ENCODE assay signal across 15 mouse cellular contexts in the genomic region with DNA sequence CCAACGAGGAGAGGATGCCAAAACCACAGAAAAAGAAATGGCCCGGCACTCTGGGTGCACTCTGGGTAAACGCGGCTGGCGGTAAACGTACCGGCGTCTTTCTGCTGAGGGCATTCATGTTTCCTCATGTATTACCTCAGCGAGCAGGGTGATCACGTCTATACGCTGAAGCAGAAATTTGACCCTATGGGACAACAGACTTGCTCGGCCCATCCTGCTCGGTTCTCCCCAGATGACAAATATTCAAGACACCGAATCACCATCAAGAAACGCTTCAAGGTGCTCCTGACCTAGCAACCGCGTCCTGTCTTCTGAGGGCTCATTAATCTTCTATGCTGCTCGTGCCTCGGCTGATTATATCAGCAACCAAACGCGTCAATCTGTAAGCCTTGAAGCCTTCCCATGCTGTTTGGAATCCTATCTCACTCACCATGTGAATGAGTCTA. TPM values are rescaled to one million over a fixed set of nuclear protein-coding genes. Genes with fewer than 3 reads are reported as not detected.
DNase-seq lines count a peak whose midpoint lies in the region; ATAC-seq and TF ChIP-seq lines count a peak whose summit lies in the region.
"Had no signal": no experiment of that assay in that cellular context is flagged by ENCODE, and none has a peak within 500 bp of the region (broad histone marks: within the 10 kb centered on the region; RNA-seq: fewer than 3 reads in every experiment).

No protein-coding gene starts in this region.

- no peak for TF ChIP-seq CTCF in liver, embryonic 14.5 days (IDR thresholded peaks at IDR 0.05; ENCODE audit: low read depth)

- peak; percentile 54; the same call in 1 of the 2 replicates for ATAC-seq in liver, embryonic 14.5 days (ENCODE audit: insufficient read depth)
- ATAC-seq: intestine, embryonic 15.5 days; Patski had no signal

- intact Hi-C loops in left cerebral cortex, postnatal 14 days (cut with DNase I), result no loop called here

- peaks cover 17 to 30% of the 10 kb centered on the region in 2 experiments for H3K4me1 ChIP-seq in liver, embryonic 14.5 days (replicated peaks; ENCODE audit: control insufficient read depth in 2 of 2, insufficient read depth in 2 of 2, low read length in 1 of 2)
- H3K4me1 ChIP-seq: intestine, embryonic 15.5 days; limb, embryonic 12.5 days had no signal

- no peak overlapping the region for H3K4me3 ChIP-seq in liver, embryonic 14.5 days (ENCODE audit: insufficient read depth in 1 of 2, low read depth in 2 of 2, low read length in 2 of 2)
- H3K4me3 ChIP-seq: heart, embryonic 10.5 days; intestine, embryonic 15.5 days; limb, embryonic 12.5 days had no signal

- DNase-seq in B cell, adult 2 months, result peak; percentile 58 to 62
- DNase-seq in T-cell, adult 2 months (ENCODE audit: low spot score), result peak; percentile 83
- DNase-seq in liver, embryonic 14.5 days (ENCODE audit: low read depth in 3 of 3, low spot score in 3 of 3), result no peak
- DNase-seq in spleen, postnatal 36 days (ENCODE audit: low spot score in 2 of 2), result peak; percentile 58 to 62
- DNase-seq in cerebellum, postnatal 36 days, result no peak
- no peak for DNase-seq in left cerebral cortex, postnatal 14 days (ENCODE audit: low spot score in 2 of 2)
- no peak for DNase-seq in kidney, adult 11 months
- no peak for DNase-seq in cerebellum, adult 9-11 months
- DNase-seq: adrenal gland, adult 8-10 months; heart, postnatal 36 days had no signal

- H3K9ac ChIP-seq in liver, embryonic 14.5 days (replicated peaks), result no peak overlapping the region
- H3K9ac ChIP-seq: intestine, embryonic 15.5 days; limb, embryonic 12.5 days had no signal

- TF ChIP-seq EP300 in liver, embryonic 14.5 days (IDR thresholded peaks at IDR 0.05; ENCODE audit: low read depth), result no peak

- 54% methylated on average over 21 of the region's 21 CpGs for WGBS in liver, embryonic 14.5 days (ENCODE audit: insufficient replicate concordance)

- no peaks in the 10 kb centered on the region for H3K36me3 ChIP-seq in liver, embryonic 14.5 days (replicated peaks; ENCODE audit: control insufficient read depth, insufficient read depth, low read depth)
- H3K36me3 ChIP-seq: heart, embryonic 10.5 days; intestine, embryonic 15.5 days; limb, embryonic 12.5 days had no signal

- H3K27me3 ChIP-seq in liver, embryonic 14.5 days (ENCODE audit: control insufficient read depth, insufficient read depth, low read length), result no peaks in the 10 kb centered on the region
- H3K27me3 ChIP-seq: CH12.LX; intestine, embryonic 15.5 days; limb, embryonic 12.5 days; Patski had no signal

- no peaks in the 10 kb centered on the region for H3K9me3 ChIP-seq in liver, embryonic 14.5 days (ENCODE audit: control insufficient read depth, low read length)
- H3K9me3 ChIP-seq: heart, embryonic 10.5 days; intestine, embryonic 15.5 days; limb, embryonic 12.5 days had no signal

- H3K27ac ChIP-seq in liver, embryonic 14.5 days, result no peak overlapping the region
- H3K27ac ChIP-seq: heart, embryonic 10.5 days; intestine, embryonic 15.5 days; limb, embryonic 12.5 days had no signal

- no peak overlapping the region for H3K4me2 ChIP-seq in liver, embryonic 14.5 days (ENCODE audit: low read depth)
- H3K4me2 ChIP-seq: intestine, embryonic 15.5 days; limb, embryonic 12.5 days had no signal

RNA-seq across cellular contexts. Expression of a gene that starts 26.7 kb away (rescaled TPM):
- polyA plus RNA-seq in liver, embryonic 14.5 days (2012; rRNA removed), result 9.3 and 11.6 TPM in 2 replicates
- 15.4 and 16.2 TPM in 2 replicates for polyA plus RNA-seq in liver, embryonic 14.5 days (2014; fragmentation: Nextera tagmentation; extraction: Ambion mirVana)
- 10 to 100 TPM; 67.8 to 71.0 TPM for total RNA-seq in left cerebral cortex, postnatal 14 days (2021)

RNA-seq across cellular contexts. Expression of a gene that starts 52.4 kb away (rescaled TPM):
- 12.4 and 12.7 TPM in 2 replicates for polyA plus RNA-seq in liver, embryonic 14.5 days (2012; rRNA removed)
- polyA plus RNA-seq in liver, embryonic 14.5 days (2014; fragmentation: Nextera tagmentation; extraction: Ambion mirVana), result 24.9 and 28.7 TPM in 2 replicates
- total RNA-seq in left cerebral cortex, postnatal 14 days (2021), result 1 to 10 TPM; 8.7 to 9.8 TPM

Comparison
In these comparisons a context has a peak if more than half of its experiments do, and no peak if none do; other contexts are left out.
1. DNase-seq: peak in B cell, adult 2 months (2 of 2), T-cell, adult 2 months (single experiment) and spleen, postnatal 36 days (2 of 2); none in liver, embryonic 14.5 days (0 of 3), cerebellum, postnatal 36 days (0 of 2), left cerebral cortex, postnatal 14 days (0 of 2), kidney, adult 11 months (single experiment) and cerebellum, adult 9-11 months (single experiment).